Mouse (Mus musculus) E14TG2a.4 (cell line): ENCODE data around the gene Gm10190.
"Not testable (repeated sequence)": the region's sequence is repeated elsewhere in the genome, so short reads cannot be mapped to it uniquely, and the experiment has no call there.

ENCODE experiments used
- H3K27me3 ChIP-seq: 2 replicates; pipeline ENCODE4 v1.6.1; 2014; ENCODE audit warnings: low read length, control low read depth; ENCODE audit not compliant: insufficient read depth
- H3K36me3 ChIP-seq: 2 replicates; pipeline ENCODE4 v1.6.1; 2014; ENCODE audit warnings: low read length, control low read depth; ENCODE audit not compliant: insufficient read depth
- H3K4me1 ChIP-seq: replicated peaks from 2 replicates; pipeline ENCODE4 v1.6.1; 2014; ENCODE audit warnings: low read depth, low read length, control low read depth
- H3K4me3 ChIP-seq: replicated peaks from 2 replicates; pipeline ENCODE4 v1.5.1; 2014; ENCODE audit warnings: mild to moderate bottlenecking, low read length
- H3K9me3 ChIP-seq: 2 replicates; pipeline ENCODE4 v1.6.1; 2014; ENCODE audit warnings: low read length, control low read depth
- CTCF ChIP-seq: conservative IDR thresholded peaks from 2 replicates; pipeline ENCODE4 v1.5.1; 2014; ENCODE audit warnings: low read length
- NANOG ChIP-seq: IDR thresholded peaks from 2 replicates; pipeline ENCODE4 v1.6.1; 2014; ENCODE audit warnings: borderline replicate concordance, low read length, mixed read lengths
- POU5F1 ChIP-seq: IDR thresholded peaks from 2 replicates; pipeline ENCODE4 v1.6.1; 2014; ENCODE audit warnings: low read length, borderline replicate concordance

Gm10190 gene

DNA sequence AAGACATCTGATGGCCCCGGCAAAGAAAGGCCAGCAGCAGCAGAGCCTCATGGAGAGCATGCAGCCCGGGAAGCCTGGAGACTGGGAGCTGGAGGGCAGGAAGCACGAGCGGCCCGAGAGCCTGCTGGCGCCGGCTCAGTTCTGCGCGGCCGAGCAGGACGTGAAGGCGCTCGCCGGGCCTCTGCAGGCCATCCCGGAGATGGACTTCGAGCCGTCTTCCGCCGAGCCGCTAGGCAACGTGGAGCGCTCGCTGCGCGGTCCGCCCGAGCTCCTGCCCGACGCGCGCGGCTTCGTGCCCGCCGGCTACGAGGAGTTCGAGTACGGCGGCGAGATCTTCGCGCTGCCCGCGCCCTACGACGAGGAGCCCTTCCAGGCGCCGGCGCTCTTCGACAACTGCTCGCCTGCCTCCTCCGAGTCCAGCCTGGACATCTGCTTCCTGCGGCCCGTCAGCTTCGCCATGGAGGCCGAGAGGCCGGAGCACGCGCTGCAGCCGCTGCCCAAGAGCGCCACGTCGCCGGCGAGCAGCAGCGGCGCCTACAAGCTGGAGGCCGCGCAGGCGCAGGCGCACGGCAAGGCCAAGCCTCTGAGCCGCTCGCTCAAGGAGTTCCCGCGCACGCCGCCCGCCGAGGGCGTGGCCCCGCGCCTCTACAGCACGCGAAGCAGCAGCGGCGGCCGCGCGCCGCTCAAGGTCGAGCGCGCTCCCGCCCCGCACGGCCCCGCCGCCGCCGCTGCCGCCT, at the start of gene Gm10190:
TSS of gene Gm10190 (minus strand) at position 553 of the 737 bp plus-strand sequence.
- H3K36me3 ChIP-seq = no peaks in the 10 kb centered on the region
- peaks cover 82% of the 10 kb centered on the region for H3K27me3 ChIP-seq
- peaks cover 3% of the 10 kb centered on the region; the same call in 1 of the 2 replicates for H3K4me1 ChIP-seq
- no peaks in the 10 kb centered on the region for H3K9me3 ChIP-seq
- peak within 1 kb of the TSS; percentile 76 for H3K4me3 ChIP-seq
- TF ChIP-seq NANOG (no peak), POU5F1 (no peak), CTCF (no peak)

GRCm38 (mm10) chr17:80420998-80421397, 47.7 kb upstream of the Gm10190 start:
- Histone ChIP-seq H3K9me3 (no peaks in the 10 kb centered on the region), H3K36me3 (peaks cover 66% of the 10 kb centered on the region), H3K27me3 (no peaks in the 10 kb centered on the region), H3K4me3 (no peak overlapping the region), H3K4me1 (peaks cover 27% of the 10 kb centered on the region)
- TF ChIP-seq POU5F1 = no peak
- no peak for TF ChIP-seq CTCF
- TF ChIP-seq NANOG = no peak

- no peaks in the 10 kb centered on the region for H3K9me3 ChIP-seq
- peaks cover 78% of the 10 kb centered on the region for H3K36me3 ChIP-seq
- no peaks in the 10 kb centered on the region for H3K27me3 ChIP-seq
- H3K4me3 ChIP-seq = no peak overlapping the region
- TF ChIP-seq CTCF = no peak
- TF ChIP-seq NANOG = no peak; the same call in 1 of the 2 replicates
- no peak for TF ChIP-seq POU5F1
- H3K4me1 ChIP-seq = peaks cover 27% of the 10 kb centered on the region
Observed at GRCm38 (mm10) chr17:80418572-80419210, 45.4 kb upstream of the Gm10190 start.

- Histone ChIP-seq H3K4me3 (no peak overlapping the region), H3K36me3 (peaks cover 90% of the 10 kb centered on the region), H3K4me1 (no peaks in the 10 kb centered on the region), H3K9me3 (no peaks in the 10 kb centered on the region), H3K27me3 (no peaks in the 10 kb centered on the region)
- no peak for TF ChIP-seq POU5F1
- peak; percentile 47 for TF ChIP-seq CTCF
Observed at GRCm38 (mm10) chr17:80411182-80411581, 37.8 kb upstream of the Gm10190 start.

- Histone ChIP-seq H3K27me3 (no peaks in the 10 kb centered on the region), H3K9me3 (no peaks in the 10 kb centered on the region), H3K4me1 (no peaks in the 10 kb centered on the region), H3K4me3 (no peak overlapping the region), H3K36me3 (peaks cover 60% of the 10 kb centered on the region)
- TF ChIP-seq NANOG (no peak), CTCF (no peak), POU5F1 (no peak)
Observed at GRCm38 (mm10) chr17:80398243-80398642, 24.9 kb upstream of the Gm10190 start.

GRCm38 (mm10) chr17:80391423-80392403, 18.4 kb upstream of the Gm10190 start:
- H3K27me3 ChIP-seq = peaks cover 10% of the 10 kb centered on the region; the same call in 1 of the 2 replicates
- peak overlapping the region; percentile 64 for H3K4me3 ChIP-seq
- H3K9me3 ChIP-seq = no peaks in the 10 kb centered on the region
- H3K4me1 ChIP-seq = peaks cover 8% of the 10 kb centered on the region
- peaks cover 4% of the 10 kb centered on the region; the same call in 1 of the 2 replicates for H3K36me3 ChIP-seq
- TF ChIP-seq POU5F1 (no peak), NANOG (no peak), CTCF (no peak)

- no peak for TF ChIP-seq CTCF
- no peak for TF ChIP-seq NANOG
- no peak for TF ChIP-seq POU5F1
- no peak overlapping the region for H3K4me3 ChIP-seq
- H3K4me1 ChIP-seq = peaks cover 8% of the 10 kb centered on the region
- no peaks in the 10 kb centered on the region for H3K9me3 ChIP-seq
- peaks cover 21% of the 10 kb centered on the region for H3K27me3 ChIP-seq
- no peaks in the 10 kb centered on the region for H3K36me3 ChIP-seq
Observed at GRCm38 (mm10) chr17:80390024-80390423, 16.7 kb upstream of the Gm10190 start.

DNA sequence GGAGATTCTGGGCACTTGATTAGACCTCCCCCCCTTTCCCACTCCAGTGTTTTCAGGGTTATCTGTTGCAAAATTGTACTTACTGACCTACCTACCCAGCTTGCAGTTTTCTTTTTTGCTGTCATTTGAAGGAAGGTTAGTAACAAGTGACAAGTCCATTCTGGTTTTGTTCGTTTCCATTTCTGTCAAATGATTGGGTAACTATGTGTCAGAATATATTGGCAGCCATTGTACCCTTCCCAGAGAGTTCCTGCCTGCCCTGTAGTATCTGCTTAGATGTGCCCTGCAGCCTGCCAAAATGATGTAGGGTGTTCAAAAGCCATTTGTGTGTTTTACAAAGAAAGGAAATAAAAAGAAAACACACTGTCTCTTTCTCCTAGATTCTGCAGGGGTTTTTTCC, 12.3 kb upstream of the Gm10190 start:
- H3K4me3 ChIP-seq = no peak overlapping the region
- TF ChIP-seq POU5F1 (no peak), CTCF (no peak), NANOG (no peak)

DNA sequence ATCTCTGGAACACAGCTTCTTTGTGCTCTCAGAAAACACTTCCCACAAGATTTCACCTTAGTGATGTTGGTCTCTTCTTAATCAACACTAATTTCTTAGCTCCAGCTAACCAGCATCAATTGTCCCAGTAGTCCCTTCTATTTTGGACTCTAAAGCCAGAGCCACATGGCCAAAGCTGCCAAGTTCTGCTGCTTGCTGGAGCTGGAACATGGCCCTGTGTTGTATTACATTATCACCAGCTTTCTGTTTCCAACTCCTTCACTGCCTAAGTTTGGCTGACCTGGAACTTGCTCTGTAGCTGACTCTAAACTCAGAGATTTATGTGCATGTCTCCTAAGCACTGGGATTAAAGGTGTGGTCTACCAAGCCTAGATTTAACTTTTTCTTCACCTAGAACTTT, 5.0 kb upstream of the Gm10190 start:
- H3K27me3 ChIP-seq = peaks cover 46% of the 10 kb centered on the region
- H3K4me1 ChIP-seq, H3K4me3 ChIP-seq, H3K36me3 ChIP-seq, H3K9me3 ChIP-seq: not testable (repeated sequence)

More for the DNA sequence above, 12.3 kb upstream of the Gm10190 start:
- Histone ChIP-seq H3K4me1 (peaks cover 12% of the 10 kb centered on the region; the same call in 1 of the 2 replicates), H3K36me3 (no peaks in the 10 kb centered on the region), H3K27me3 (peaks cover 26% of the 10 kb centered on the region), H3K9me3 (no peaks in the 10 kb centered on the region)
